Mouse (Mus musculus) brain, adult 2 months (tissue): ENCODE results near the gene Prrt3.

ENCODE experiments used
- DNase-seq: peaks from one replicate; pipeline ENCODE4 v3.0.0; 2011; ENCODE audit warnings: low read depth, low spot score

Gene Prrt3

GRCm38 (mm10) chr6:113501388-113502084 lies at the start of gene Prrt3:
TSS of gene Prrt3 (minus strand) at chr6:113501931.
- DNase-seq: peak; percentile 94

- DNase-seq: no peak
These were observed 42.3 kb upstream of the Prrt3 start for GRCm38 (mm10) chr6:113543906-113544481.

GRCm38 (mm10) chr6:113541610-113542009 lies 39.9 kb upstream of the Prrt3 start:
- DNase-seq: no peak

- no peak for DNase-seq
These were observed 33.2 kb upstream of the Prrt3 start for GRCm38 (mm10) chr6:113534886-113535285.

GRCm38 (mm10) chr6:113531840-113532404 lies 30.2 kb upstream of the Prrt3 start:
- no peak for DNase-seq

- DNase-seq: peak; percentile 94
These were observed 29.5 kb upstream of the Prrt3 start, which contains the start of the genes Emc3 and Fancd2 for GRCm38 (mm10) chr6:113530932-113531839. TSS of gene Emc3 (minus strand) at chr6:113531652. TSS of gene Fancd2 (plus strand) at chr6:113531682.

GRCm38 (mm10) chr6:113523420-113523819 lies 21.7 kb upstream of the Prrt3 start:
- peak; percentile 80 for DNase-seq

- DNase-seq: no peak
These were observed 20.6 kb upstream of the Prrt3 start for GRCm38 (mm10) chr6:113522310-113522709.

GRCm38 (mm10) chr6:113517434-113518080 lies 15.8 kb upstream of the Prrt3 start:
- no peak for DNase-seq

- DNase-seq: no peak
These were observed 12.9 kb upstream of the Prrt3 start for GRCm38 (mm10) chr6:113514600-113514999.

- DNase-seq: no peak
These were observed 12.2 kb upstream of the Prrt3 start for GRCm38 (mm10) chr6:113513944-113514343.

GRCm38 (mm10) chr6:113508947-113509280 lies 7.2 kb upstream of the Prrt3 start:
- peak; percentile 90 for DNase-seq

GRCm38 (mm10) chr6:113508272-113508946 lies 6.7 kb upstream of the Prrt3 start:
- no peak for DNase-seq

GRCm38 (mm10) chr6:113507130-113507529 lies 5.4 kb upstream of the Prrt3 start:
- DNase-seq: no peak

- DNase-seq: no peak
These were observed 4.0 kb upstream of the Prrt3 start for GRCm38 (mm10) chr6:113505689-113506088.

GRCm38 (mm10) chr6:113502801-113503200 lies 1.1 kb upstream of the Prrt3 start:
- DNase-seq: no peak

- DNase-seq: no peak
These were observed 2.4 kb downstream of the Prrt3 start for GRCm38 (mm10) chr6:113499346-113499745.

GRCm38 (mm10) chr6:113495071-113495675 lies 6.6 kb downstream of the Prrt3 start:
- no peak for DNase-seq

- peak; percentile 78 for DNase-seq
These were observed 7.4 kb downstream of the Prrt3 start for GRCm38 (mm10) chr6:113494258-113494788.
